Mouse (Mus musculus) megakaryocyte, embryonic 14.5 days (primary cell): ENCODE data around the gene Smarca4.

Source experiments
- FLI1 ChIP-seq: IDR thresholded peaks from 2 replicates; pipeline ENCODE4 v1.6.1; 2012; ENCODE audit warnings: low read length, inconsistent platforms, mixed read lengths
- GATA1 ChIP-seq: IDR thresholded peaks from 3 replicates; pipeline ENCODE4 v1.6.1; 2012; ENCODE audit warnings: mixed read lengths, low read length, inconsistent platforms, borderline replicate concordance

DNA sequence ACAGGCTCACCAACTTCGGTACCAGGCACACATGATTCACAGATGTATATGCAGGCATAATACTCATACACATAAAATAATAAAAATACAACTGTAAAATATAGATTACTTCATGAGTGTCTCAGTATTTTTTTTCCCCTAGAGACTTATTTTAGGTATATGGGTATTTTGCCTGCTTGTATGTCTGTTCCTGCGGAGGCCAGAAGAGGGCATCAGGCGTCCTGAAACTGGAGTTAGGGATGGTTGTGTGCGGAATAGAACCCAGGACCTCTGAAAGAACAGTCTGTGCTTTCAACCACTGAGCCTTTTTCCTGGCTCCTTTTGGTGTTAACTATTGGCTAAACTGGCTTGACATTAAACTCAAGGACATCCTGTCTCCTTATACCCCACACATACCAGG lies 66.9 kb downstream of the Smarca4 start:
- TF ChIP-seq GATA1 (no peak), FLI1 (no peak)
